Mouse (Mus musculus) MEL (cell line): ENCODE measurements around the gene Vwa8. TPM values are rescaled to one million over a fixed set of nuclear protein-coding genes. Genes with fewer than 3 reads are reported as not detected.
"Not testable (repeated sequence)": the region's sequence is repeated elsewhere in the genome, so short reads cannot be mapped to it uniquely, and the experiment has no call there.

Experiments
- DNase-seq: peaks from one replicate; pipeline ENCODE4 v3.0.0; 2011; ENCODE audit warnings: low read depth, low spot score
- H3K27ac ChIP-seq: 2 replicates; pipeline ENCODE4 v1.5.1; 2012; ENCODE audit warnings: low read depth, mild to moderate bottlenecking, control low read depth, low read length, moderate library complexity; ENCODE audit not compliant: control insufficient read depth
- H3K27me3 ChIP-seq, 2 experiments: fragments of 150-350 bp in 1 of 2; sonication (generic) in 1 of 2; 2 replicates each; pipeline ENCODE4 v1.6.1; 2012; ENCODE audit warnings: low read length in 2 of 2, mild to moderate bottlenecking in 2 of 2, improper control_type of control experiment in 1 of 2, moderate library complexity in 1 of 2; ENCODE audit not compliant: insufficient read depth in 2 of 2, control insufficient read depth in 1 of 2
- H3K36me3 ChIP-seq, 2 experiments: 2 replicates each; pipeline ENCODE4 v1.6.1; 2012 to 2014; ENCODE audit warnings: low read length in 2 of 2, improper control_type of control experiment in 1 of 2, inconsistent platforms in 1 of 2, mild to moderate bottlenecking in 1 of 2; ENCODE audit not compliant: insufficient read depth in 2 of 2, control insufficient read depth in 1 of 2
- H3K4me1 ChIP-seq, 2 experiments: fragments of 150-350 bp in 1 of 2; sonication (generic) in 1 of 2; 2 replicates each; pipeline ENCODE4 v1.6.1; 2012; ENCODE audit warnings: low read length in 2 of 2, improper control_type of control experiment in 1 of 2, mild to moderate bottlenecking in 1 of 2; ENCODE audit not compliant: insufficient read depth in 2 of 2, control insufficient read depth in 1 of 2
- H3K4me3 ChIP-seq, 2 experiments: fragments of 150-350 bp in 1 of 2; sonication (generic) in 1 of 2; 2 replicates each; pipeline ENCODE4 v1.5.1; 2012; ENCODE audit warnings: low read depth in 2 of 2, low read length in 2 of 2, mild to moderate bottlenecking in 2 of 2, moderate library complexity in 2 of 2, control low read depth in 1 of 2, improper control_type of control experiment in 1 of 2; ENCODE audit not compliant: control insufficient read depth in 1 of 2, insufficient read depth in 1 of 2
- H3K79me2 ChIP-seq: 2 replicates; pipeline ENCODE4 v1.6.1; 2012; ENCODE audit warnings: mild to moderate bottlenecking, low read length, moderate library complexity; ENCODE audit not compliant: control insufficient read depth, poor library complexity, insufficient read depth
- H3K9ac ChIP-seq: 2 replicates; pipeline ENCODE4 v1.6.1; 2012; ENCODE audit warnings: low read depth, mild to moderate bottlenecking, control low read depth, low read length, moderate library complexity; ENCODE audit not compliant: control insufficient read depth, poor library complexity, severe bottlenecking
- H3K9me3 ChIP-seq: fragments of 150-350 bp; sonication (generic); replicated peaks from 2 replicates; pipeline ENCODE4 v1.6.1; 2012; ENCODE audit warnings: mild to moderate bottlenecking, low read length, improper control_type of control experiment, moderate library complexity; ENCODE audit not compliant: insufficient read depth
- CHD2 ChIP-seq: IDR thresholded peaks from 2 replicates; pipeline ENCODE4 v1.6.1; 2011; ENCODE audit warnings: low read length, improper control_type of control experiment
- CTCF ChIP-seq, 3 experiments: IDR thresholded peaks in 2 of 3; conservative IDR thresholded peaks in 1 of 3; 2 replicates each; pipeline ENCODE4 v1.5.1; 2011 to 2012; ENCODE audit warnings: low read length in 3 of 3, low read depth in 2 of 3, mild to moderate bottlenecking in 2 of 3, improper control_type of control experiment in 1 of 3, inconsistent platforms in 1 of 3, mixed read lengths in 1 of 3, moderate library complexity in 1 of 3; ENCODE audit not compliant: control insufficient read depth in 1 of 3, insufficient read depth in 1 of 3, poor library complexity in 1 of 3, severe bottlenecking in 1 of 3
- ELF1 ChIP-seq: IDR thresholded peaks from 2 replicates; pipeline ENCODE4 v1.6.1; 2014; ENCODE audit warnings: low read depth, mild to moderate bottlenecking, inconsistent platforms, low read length, improper control_type of control experiment, moderate library complexity
- EP300 ChIP-seq, 2 experiments: IDR thresholded peaks; 2 replicates each; pipeline ENCODE4 v1.6.1; 2011; ENCODE audit warnings: improper control_type of control experiment in 2 of 2, low read length in 2 of 2, low read depth in 1 of 2, mild to moderate bottlenecking in 1 of 2
- GABPA ChIP-seq: IDR thresholded peaks from 2 replicates; pipeline ENCODE4 v1.6.1; 2012; ENCODE audit warnings: low read depth, mild to moderate bottlenecking, inconsistent platforms, low read length, improper control_type of control experiment, moderate library complexity
- HCFC1 ChIP-seq: IDR thresholded peaks from 2 replicates; pipeline ENCODE4 v1.6.1; 2012; ENCODE audit warnings: low read depth, mild to moderate bottlenecking, inconsistent platforms, low read length, improper control_type of control experiment, moderate library complexity
- JUND ChIP-seq: IDR thresholded peaks from 2 replicates; pipeline ENCODE4 v1.6.1; 2011; ENCODE audit warnings: low read depth, mild to moderate bottlenecking, improper control_type of control experiment, low read length
- MAFK ChIP-seq: IDR thresholded peaks from 2 replicates; pipeline ENCODE4 v1.6.1; 2011; ENCODE audit warnings: low read depth, mild to moderate bottlenecking, low read length, improper control_type of control experiment, borderline replicate concordance
- MAX ChIP-seq: IDR thresholded peaks from 2 replicates; pipeline ENCODE4 v1.6.1; 2011; ENCODE audit warnings: low read length, improper control_type of control experiment
- MEF2A ChIP-seq: IDR thresholded peaks from 2 replicates; pipeline ENCODE4 v1.6.1; 2014; ENCODE audit warnings: low read depth, mild to moderate bottlenecking, inconsistent platforms, low read length, improper control_type of control experiment; ENCODE audit not compliant: poor library complexity, insufficient replicate concordance, severe bottlenecking; ENCODE audit errors: extremely low read depth
- MYB ChIP-seq: IDR thresholded peaks from 2 replicates; pipeline ENCODE4 v1.6.1; 2011; ENCODE audit warnings: mild to moderate bottlenecking, low read depth, low read length, improper control_type of control experiment
- NELFE ChIP-seq: IDR thresholded peaks from 2 replicates; pipeline ENCODE4 v1.6.1; 2011; ENCODE audit warnings: low read depth, low read length, improper control_type of control experiment
- POLR2AphosphoS2 ChIP-seq: IDR thresholded peaks from 2 replicates; pipeline ENCODE4 v1.6.1; 2011; ENCODE audit warnings: low read length, improper control_type of control experiment
- POLR2AphosphoS5 ChIP-seq: IDR thresholded peaks from 2 replicates; pipeline ENCODE4 v1.6.1; 2012; ENCODE audit warnings: low read depth, borderline replicate concordance, mild to moderate bottlenecking, inconsistent platforms, low read length, moderate library complexity, mixed read lengths
- RAD21 ChIP-seq: IDR thresholded peaks from 2 replicates; pipeline ENCODE4 v1.6.1; 2011; ENCODE audit warnings: mild to moderate bottlenecking, low read depth, low read length, improper control_type of control experiment
- SIN3A ChIP-seq: IDR thresholded peaks from 2 replicates; pipeline ENCODE4 v1.6.1; 2012; ENCODE audit warnings: low read length, improper control_type of control experiment, inconsistent platforms
- SMC3 ChIP-seq: IDR thresholded peaks from 2 replicates; pipeline ENCODE4 v1.6.1; 2011; ENCODE audit warnings: low read depth, low read length, improper control_type of control experiment
- TBP ChIP-seq: IDR thresholded peaks from 2 replicates; pipeline ENCODE4 v1.8.0; 2011; ENCODE audit warnings: low read depth, low read length, improper control_type of control experiment
- TCF12 ChIP-seq: IDR thresholded peaks from 2 replicates; pipeline ENCODE4 v1.6.1; 2014; ENCODE audit warnings: low read depth, mild to moderate bottlenecking, inconsistent platforms, low read length, improper control_type of control experiment, moderate library complexity
- UBTF ChIP-seq: IDR thresholded peaks from 2 replicates; pipeline ENCODE4 v1.6.1; 2012; ENCODE audit warnings: low read depth, mild to moderate bottlenecking, inconsistent platforms, low read length, improper control_type of control experiment, moderate library complexity, borderline replicate concordance; ENCODE audit not compliant: insufficient read depth
- ZMIZ1 ChIP-seq: IDR thresholded peaks from 2 replicates; pipeline ENCODE4 v1.6.1; 2012; ENCODE audit warnings: low read depth, mild to moderate bottlenecking, inconsistent platforms, low read length, improper control_type of control experiment, moderate library complexity
- polyA plus RNA-seq, 2 experiments: library from polyadenylated mRNA; stranded (reverse) in 1 of 2; unstranded in 1 of 2; fragments of >175 nt in 1 of 2; fragments of >200 nt in 1 of 2; gene quantifications; 2 replicates each; pipeline versions ENCODE4 v1.2.1 to v1.2.4; 2012; ENCODE audit warnings: low replicate concordance in 2 of 2, low read depth in 1 of 2; ENCODE audit not compliant: insufficient read length in 2 of 2, insufficient read depth in 1 of 2, missing spikeins in 1 of 2
- total RNA-seq: library from RNA; depleted of rRNA; stranded (reverse); fragments of 300-350 nt; gene quantifications from 2 replicates; pipeline ENCODE4 v1.2.3, GENCODE M21; 2012

Gene Vwa8
- total and polyA plus RNA-seq, 3 experiments: 12.4 to 19.6 TPM; not detected in 1

GRCm38 (mm10) chr14:79003576-79003975, 154.7 kb downstream of the Vwa8 start:
- H3K79me2 ChIP-seq: no peaks in the 10 kb centered on the region
- no peak overlapping the region for H3K4me3 ChIP-seq
- no peaks in the 10 kb centered on the region for H3K9me3 ChIP-seq
- H3K27me3 ChIP-seq: no peaks in the 10 kb centered on the region
- TF ChIP-seq MAFK (no peak), CTCF (IDR thresholded peaks at IDR 0.05 in 2 of 3, conservative IDR thresholded peaks at IDR 0.05 in 1 of 3; ENCODE audit: control insufficient read depth in 1 of 3, insufficient read depth in 1 of 3, low read depth in 2 of 3, low read length in 3 of 3, poor library complexity in 1 of 3, severe bottlenecking in 1 of 3) (peak in 2 of 3 experiments; percentile 36 to 61; a peak in 3 of 6 replicates), SMC3 (peak; percentile 30), RAD21 (peak; percentile 33), TCF12 (no peak)
- no peak for DNase-seq
- H3K36me3 ChIP-seq: no peaks in the 10 kb centered on the region; a peak in 1 of 4 replicates
- no peak overlapping the region for H3K9ac ChIP-seq
- no peak overlapping the region for H3K27ac ChIP-seq
- H3K4me1 ChIP-seq: no peaks in the 10 kb centered on the region

- H3K27ac ChIP-seq, DNase-seq, H3K9ac ChIP-seq: not testable (repeated sequence)
Measured at GRCm38 (mm10) chr14:79017710-79018109, 168.9 kb downstream of the Vwa8 start.

GRCm38 (mm10) chr14:79018564-79018963, 169.7 kb downstream of the Vwa8 start:
- H3K27me3 ChIP-seq: no peaks in the 10 kb centered on the region
- H3K79me2 ChIP-seq: no peaks in the 10 kb centered on the region
- no peak overlapping the region for H3K4me3 ChIP-seq
- H3K9ac ChIP-seq: no peak overlapping the region
- H3K27ac ChIP-seq: no peak overlapping the region
- no peak for TF ChIP-seq SIN3A
- TF ChIP-seq ZMIZ1: no peak
- TF ChIP-seq MAX: no peak
- TF ChIP-seq NELFE: no peak
- TF ChIP-seq EP300 (IDR thresholded peaks at IDR 0.05; ENCODE audit: low read depth in 1 of 2, low read length in 2 of 2): no peak
- no peak for TF ChIP-seq UBTF
- no peak for TF ChIP-seq GABPA
- TF ChIP-seq HCFC1: no peak
- no peak for TF ChIP-seq RAD21
- no peak for TF ChIP-seq TBP
- no peak for TF ChIP-seq MEF2A
- TF ChIP-seq POLR2AphosphoS2: no peak
- no peak for TF ChIP-seq MYB
- TF ChIP-seq CHD2: no peak
- no peak for TF ChIP-seq POLR2AphosphoS5
- no peak for TF ChIP-seq ELF1
- TF ChIP-seq JUND: no peak
- no peaks in the 10 kb centered on the region for H3K9me3 ChIP-seq
- no peaks in the 10 kb centered on the region; a peak in 1 of 4 replicates for H3K4me1 ChIP-seq
- peaks cover 0 to 4% of the 10 kb centered on the region in 2 experiments; a peak in 2 of 4 replicates for H3K36me3 ChIP-seq
- no peak for DNase-seq

More at GRCm38 (mm10) chr14:79017710-79018109, 168.9 kb downstream of the Vwa8 start:
- not testable (repeated sequence) for H3K4me3 ChIP-seq, H3K79me2 ChIP-seq, H3K4me1 ChIP-seq, H3K36me3 ChIP-seq, H3K27me3 ChIP-seq, H3K9me3 ChIP-seq
